Mouse (Mus musculus) cerebellum, adult 18-20 months (tissue): Measurements from ENCODE around the gene Clasp1.
"Not testable (repeated sequence)": the region's sequence is repeated elsewhere in the genome, so short reads cannot be mapped to it uniquely, and the experiment has no call there.

ENCODE experiments used
- DNase-seq, 2 experiments: peaks; one replicate each; pipeline ENCODE4 v3.0.0; 2021

Gene Clasp1

GRCm38 (mm10) chr1:118595395-118595794 is 206.5 kb downstream of the Clasp1 start:
- no peak for DNase-seq

- DNase-seq, result peak in 1 of 2 experiments; percentile 12
Observed at GRCm38 (mm10) chr1:118597475-118598213, 208.8 kb downstream of the Clasp1 start.

GRCm38 (mm10) chr1:118598339-118598738 is 209.5 kb downstream of the Clasp1 start:
- peak; percentile 81 to 82 for DNase-seq

GRCm38 (mm10) chr1:118613631-118614183 is 224.8 kb downstream of the Clasp1 start:
- DNase-seq, result no peak

GRCm38 (mm10) chr1:118621055-118621454 is 232.2 kb downstream of the Clasp1 start:
- not testable (repeated sequence) for DNase-seq

- no peak for DNase-seq
Observed at GRCm38 (mm10) chr1:118622857-118623256, 234.0 kb downstream of the Clasp1 start.

GRCm38 (mm10) chr1:118625461-118625860 is 236.6 kb downstream of the Clasp1 start:
- no peak for DNase-seq

GRCm38 (mm10) chr1:118625921-118626320 is 237.1 kb downstream of the Clasp1 start:
- no peak for DNase-seq

- no peak for DNase-seq
Observed at GRCm38 (mm10) chr1:118626452-118626851, 237.6 kb downstream of the Clasp1 start.

- DNase-seq, result peak; percentile 53 to 62
Observed at GRCm38 (mm10) chr1:118627781-118628464, 239.1 kb downstream of the Clasp1 start, which contains the start of gene Tfcp2l1. TSS of gene Tfcp2l1 (plus strand) at chr1:118627945.

GRCm38 (mm10) chr1:118633415-118633980 is 244.6 kb downstream of the Clasp1 start:
- no peak for DNase-seq

GRCm38 (mm10) chr1:118642296-118642999 is 253.6 kb downstream of the Clasp1 start:
- no peak for DNase-seq

GRCm38 (mm10) chr1:118643138-118643979 is 254.5 kb downstream of the Clasp1 start:
- DNase-seq, result no peak

GRCm38 (mm10) chr1:118645701-118646100 is 256.8 kb downstream of the Clasp1 start:
- no peak for DNase-seq

- DNase-seq, result no peak
Observed at GRCm38 (mm10) chr1:118648015-118648414, 259.2 kb downstream of the Clasp1 start.

GRCm38 (mm10) chr1:118649933-118650770 is 261.3 kb downstream of the Clasp1 start:
- DNase-seq, result no peak

GRCm38 (mm10) chr1:118650771-118651080 is 261.9 kb downstream of the Clasp1 start:
- DNase-seq, result no peak

- DNase-seq, result no peak
Observed at GRCm38 (mm10) chr1:118658716-118659115, 269.9 kb downstream of the Clasp1 start.

- DNase-seq, result no peak
Observed at GRCm38 (mm10) chr1:118660880-118661465, 272.1 kb downstream of the Clasp1 start.
